Mouse (Mus musculus): ENCODE data around the gene 1110004F10Rik.

Gene 1110004F10Rik

GRCm38 (mm10) chr7:116145030-116145429 lies 105.8 kb downstream of the 1110004F10Rik start:
- DNase-seq (ENCODE audit: low read depth), result no peak

- DNase-seq (ENCODE audit: low read depth), result no peak
Measured at GRCm38 (mm10) chr7:116147114-116147513, 107.9 kb downstream of the 1110004F10Rik start.

GRCm38 (mm10) chr7:116149568-116149967 lies 110.4 kb downstream of the 1110004F10Rik start:
- no peak for DNase-seq (ENCODE audit: low read depth)

- DNase-seq (ENCODE audit: low read depth), result no peak
Measured at GRCm38 (mm10) chr7:116153781-116154368, 114.7 kb downstream of the 1110004F10Rik start.
